Mouse (Mus musculus) myocyte (in vitro differentiated cells): ENCODE results near the gene D6Ertd527e.

ENCODE experiments used
- E2F4 ChIP-seq: IDR thresholded peaks from one replicate; pipeline ENCODE4 v1.6.1; 2011; ENCODE audit warnings: mild to moderate bottlenecking, control low read depth, moderate library complexity; ENCODE audit not compliant: insufficient read depth
- MAX ChIP-seq: IDR thresholded peaks from one replicate; pipeline ENCODE4 v1.6.1; 2011; ENCODE audit warnings: low read depth, mild to moderate bottlenecking, control low read depth
- POLR2A ChIP-seq: IDR thresholded peaks from one replicate; pipeline ENCODE4 v1.6.1; 2011; ENCODE audit warnings: low read depth, mild to moderate bottlenecking, control low read depth, moderate library complexity; ENCODE audit not compliant: insufficient read length
- POLR2AphosphoS2 ChIP-seq: IDR thresholded peaks from one replicate; pipeline ENCODE4 v1.6.1; 2011; ENCODE audit warnings: low read depth, control low read depth; ENCODE audit not compliant: insufficient read length
- REST ChIP-seq: IDR thresholded peaks from one replicate; pipeline ENCODE4 v1.6.1; 2011; ENCODE audit warnings: mild to moderate bottlenecking, control low read depth, moderate library complexity; ENCODE audit not compliant: insufficient read depth, insufficient read length
- SRF ChIP-seq: IDR thresholded peaks from one replicate; pipeline ENCODE4 v1.6.1; 2011; ENCODE audit warnings: low read depth; ENCODE audit not compliant: control insufficient read depth, insufficient read length
- TCF12 ChIP-seq: IDR thresholded peaks from one replicate; pipeline ENCODE4 v1.6.1; 2011; ENCODE audit warnings: mild to moderate bottlenecking, control low read depth; ENCODE audit not compliant: poor library complexity, insufficient read depth, severe bottlenecking

GRCm38 (mm10) chr6:87059754-87060153, 44.8 kb upstream of the D6Ertd527e start:
- TF ChIP-seq REST (no peak), SRF (no peak), TCF12 (no peak), POLR2A (no peak), E2F4 (no peak), MAX (no peak), POLR2AphosphoS2 (no peak)
